Comparison of ENCODE assay signal across 12 mouse cellular contexts in the genomic region with DNA sequence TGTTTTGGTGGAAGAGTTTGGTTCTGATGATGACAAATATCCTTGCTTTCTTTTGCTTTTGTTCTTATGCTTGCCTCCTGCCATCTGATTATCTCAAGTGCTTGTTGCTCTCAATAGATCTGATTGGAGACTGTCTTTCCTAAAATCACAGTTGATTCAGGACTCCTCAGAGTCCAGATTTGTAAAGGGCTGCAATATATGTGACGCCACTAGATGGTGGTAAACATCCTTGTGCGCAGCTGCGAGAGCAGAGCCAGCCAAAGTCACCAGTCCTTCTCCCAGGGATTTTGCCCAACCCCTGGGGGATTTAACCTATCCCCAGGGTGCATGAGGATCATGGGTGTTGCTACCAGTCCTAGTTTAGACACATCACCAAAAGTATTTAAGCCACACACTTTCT. TPM values are rescaled to one million over a fixed set of nuclear protein-coding genes. Genes with fewer than 3 reads are reported as not detected.
DNase-seq lines count a peak whose midpoint lies in the region; ATAC-seq and TF ChIP-seq lines count a peak whose summit lies in the region.
"Had no signal": no experiment of that assay in that cellular context is flagged by ENCODE, and none has a peak within 500 bp of the region (broad histone marks: within the 10 kb centered on the region; RNA-seq: fewer than 3 reads in every experiment).

No protein-coding gene starts in this region.

- 12% methylated on average over 3 of the region's 3 CpGs for WGBS in hindbrain, embryonic 11.5 days
- 7% methylated on average over 3 of the region's 3 CpGs for WGBS in hindbrain, embryonic 12.5 days
- whole genome bisulfite sequencing in lung, postnatal 0 days = 0% methylated on average over 3 of the region's 3 CpGs

- no peak overlapping the region for H3K4me2 ChIP-seq in hindbrain, embryonic 11.5 days (replicated peaks; ENCODE audit: low read depth, low read length)
- H3K4me2 ChIP-seq in hindbrain, embryonic 12.5 days (replicated peaks) = no peak overlapping the region
- no peak overlapping the region for H3K4me2 ChIP-seq in lung, postnatal 0 days (replicated peaks; ENCODE audit: low read depth, low read length)
- H3K4me2 ChIP-seq: lung, embryonic 15.5 days; neural tube, embryonic 13.5 days had no signal

- DNase-seq in hindbrain, embryonic 11.5 days (ENCODE audit: low spot score) = peak; percentile 29
- no peak for DNase-seq in lung, postnatal 0 days (ENCODE audit: low spot score)
- DNase-seq in lung, postnatal 10 days = no peak
- peak; percentile 3 for DNase-seq in retina, adult 2 months (ENCODE audit: low read depth, low spot score)
- no peak for DNase-seq in urinary bladder, postnatal 4 days (ENCODE audit: low spot score in 2 of 2)
- no peak for DNase-seq in thymus, postnatal 0 days (ENCODE audit: low spot score)

- no peak for TF ChIP-seq POLR2A in cortical plate, adult 2 months (IDR thresholded peaks at IDR 0.05; ENCODE audit: extremely low read depth, insufficient read depth, low read length)

- no peak overlapping the region for H3K9ac ChIP-seq in hindbrain, embryonic 11.5 days (ENCODE audit: low read depth, low read length)
- no peak overlapping the region for H3K9ac ChIP-seq in hindbrain, embryonic 12.5 days
- no peak overlapping the region for H3K9ac ChIP-seq in lung, postnatal 0 days (replicated peaks; ENCODE audit: low read depth)
- H3K9ac ChIP-seq: lung, embryonic 15.5 days; neural tube, embryonic 13.5 days had no signal

- TF ChIP-seq CTCF in lung, postnatal 0 days (IDR thresholded peaks at IDR 0.05) = peak; percentile 17
- 0 out of 2 replicates have a peak, but pooled peaks have one; percentile 12 for TF ChIP-seq CTCF in cortical plate, adult 2 months (IDR thresholded peaks at IDR 0.05; ENCODE audit: extremely low read depth, insufficient read depth, low read length)

- H3K4me1 ChIP-seq in hindbrain, embryonic 11.5 days (replicated peaks; ENCODE audit: control insufficient read depth, insufficient read depth, low read length) = no peaks in the 10 kb centered on the region
- no peaks in the 10 kb centered on the region for H3K4me1 ChIP-seq in hindbrain, embryonic 12.5 days
- H3K4me1 ChIP-seq in lung, postnatal 0 days (ENCODE audit: insufficient read depth, low read depth, low read length) = no peaks in the 10 kb centered on the region
- H3K4me1 ChIP-seq in cortical plate, adult 2 months (ENCODE audit: control insufficient read depth, insufficient read depth, low read length) = no peaks in the 10 kb centered on the region
- H3K4me1 ChIP-seq: lung, embryonic 15.5 days; neural tube, embryonic 13.5 days had no signal

- TF ChIP-seq EP300 in lung, postnatal 0 days (IDR thresholded peaks at IDR 0.05) = no peak

- H3K27me3 ChIP-seq in hindbrain, embryonic 11.5 days (ENCODE audit: control insufficient read depth, insufficient read depth, low read length) = no peaks in the 10 kb centered on the region
- no peaks in the 10 kb centered on the region for H3K27me3 ChIP-seq in hindbrain, embryonic 12.5 days
- no peaks in the 10 kb centered on the region for H3K27me3 ChIP-seq in lung, postnatal 0 days (replicated peaks; ENCODE audit: insufficient read depth, low read length)
- H3K27me3 ChIP-seq: lung, embryonic 15.5 days; neural tube, embryonic 13.5 days had no signal

- H3K9me3 ChIP-seq in hindbrain, embryonic 11.5 days (ENCODE audit: control insufficient read depth, low read length) = no peaks in the 10 kb centered on the region
- no peaks in the 10 kb centered on the region; the same call in 1 of the 2 replicates for H3K9me3 ChIP-seq in hindbrain, embryonic 12.5 days (replicated peaks)
- no peaks in the 10 kb centered on the region for H3K9me3 ChIP-seq in lung, postnatal 0 days (ENCODE audit: low read length)
- H3K9me3 ChIP-seq: lung, embryonic 15.5 days; neural tube, embryonic 13.5 days had no signal

- H3K4me3 ChIP-seq in hindbrain, embryonic 11.5 days (ENCODE audit: low read depth, low read length) = no peak overlapping the region
- H3K4me3 ChIP-seq in hindbrain, embryonic 12.5 days = no peak overlapping the region
- no peak overlapping the region for H3K4me3 ChIP-seq in lung, postnatal 0 days (ENCODE audit: low read depth, low read length)
- no peak overlapping the region for H3K4me3 ChIP-seq in cortical plate, adult 2 months (ENCODE audit: insufficient read depth, low read length)
- H3K4me3 ChIP-seq: lung, embryonic 15.5 days; neural tube, embryonic 13.5 days had no signal

- no peak for ATAC-seq in hindbrain, embryonic 11.5 days (ENCODE audit: low FRiP score)
- no peak for ATAC-seq in hindbrain, embryonic 12.5 days (ENCODE audit: low FRiP score)
- no peak for ATAC-seq in lung, postnatal 0 days
- ATAC-seq: inflammation-experienced regulatory T-cells, adult 6 months had no signal

- no peaks in the 10 kb centered on the region for H3K36me3 ChIP-seq in hindbrain, embryonic 11.5 days (ENCODE audit: control insufficient read depth, insufficient read depth, low read length)
- H3K36me3 ChIP-seq in hindbrain, embryonic 12.5 days = no peaks in the 10 kb centered on the region
- H3K36me3 ChIP-seq in lung, postnatal 0 days (ENCODE audit: insufficient read depth, low read length) = no peaks in the 10 kb centered on the region
- H3K36me3 ChIP-seq: lung, embryonic 15.5 days; neural tube, embryonic 13.5 days had no signal

- H3K27ac ChIP-seq in hindbrain, embryonic 11.5 days (ENCODE audit: low read depth, low read length) = no peak overlapping the region
- H3K27ac ChIP-seq in hindbrain, embryonic 12.5 days = no peak overlapping the region
- no peak overlapping the region for H3K27ac ChIP-seq in lung, postnatal 0 days (ENCODE audit: low read length)
- no peak overlapping the region for H3K27ac ChIP-seq in cortical plate, adult 2 months (ENCODE audit: insufficient read depth, low read length)
- H3K27ac ChIP-seq: lung, embryonic 15.5 days; neural tube, embryonic 13.5 days had no signal

RNA-seq across cellular contexts. Expression of a gene that starts 38.7 kb away (rescaled TPM):
- not detected in 2 replicates for polyA plus RNA-seq in hindbrain, embryonic 11.5 days (2014; fragmentation: Nextera tagmentation; extraction: Ambion mirVana)
- not detected in 2 replicates for polyA plus RNA-seq in hindbrain, embryonic 12.5 days (2016; fragmentation: Nextera tagmentation; extraction: Ambion mirVana)
- not detected in 2 replicates for polyA plus RNA-seq in lung, postnatal 0 days (2015; fragmentation: Nextera tagmentation; extraction: Ambion mirVana)
- not detected in 2 replicates for polyA plus RNA-seq in cortical plate, adult 2 months (2012; rRNA removed)
- polyA plus RNA-seq in thymus, postnatal 0 days (2015; fragmentation: Nextera tagmentation; extraction: Ambion mirVana) = 0.64 and 1.9 TPM in 2 replicates
- polyA plus RNA-seq: inflammation-experienced regulatory T-cells, adult 6 months; lung, embryonic 15.5 days; neural tube, embryonic 13.5 days; stomach, embryonic 16.5 days had no signal

Comparison
In these comparisons a context has a peak if more than half of its experiments do, and no peak if none do; other contexts are left out.
1. DNase-seq: peak in hindbrain, embryonic 11.5 days (single experiment) and retina, adult 2 months (single experiment); none in lung, postnatal 0 days (single experiment), lung, postnatal 10 days (single experiment), urinary bladder, postnatal 4 days (0 of 2) and thymus, postnatal 0 days (single experiment).